Mouse (Mus musculus): ENCODE results near the gene D930020B18Rik. TPM values are rescaled to one million over a fixed set of nuclear protein-coding genes. Genes with fewer than 3 reads are reported as not detected.

Gene D930020B18Rik
- 0.18 and 0.26 TPM in 2 replicates for polyA plus RNA-seq (2021; fragmentation: Nextera tagmentation)
- long read RNA-seq, experiment 1, partial matches to known transcripts, result 0 of 1 reads
- long read RNA-seq, experiment 1, other reads (novel, unspliced or antisense), result 0 of 1 reads
- long read RNA-seq, experiment 2, partial matches to known transcripts, result 0 of 8 reads
- long read RNA-seq, experiment 2, other reads (novel, unspliced or antisense), result 7 of 8 reads

GRCm38 (mm10) chr10:121641272-121642053 lies at the start of gene D930020B18Rik:
Gene D930020B18Rik (plus strand): TSS chr10:121641588.

GRCm38 (mm10) chr10:121626186-121626882 lies 15.1 kb upstream of the D930020B18Rik start, which contains the start of gene Xpot:
Gene Xpot (minus strand): TSS chr10:121626332.

GRCm38 (mm10) chr10:121739548-121740505 lies 98.4 kb downstream of the D930020B18Rik start, which contains the start of gene BC048403:
Gene BC048403 (plus strand): TSS chr10:121739937.

Small RNA genes lying within 50 kb of the gene (microRNA-seq; reads per million reads assigned to microRNA genes)
- gene Gm24330, result not detected

Other genes with a start within 250 kb of the D930020B18Rik start
- gene Rassf3, start 165.2 kb upstream of the D930020B18Rik start, polyA plus RNA-seq (2021; fragmentation: Nextera tagmentation), result 0.97 and 1.0 TPM in 2 replicates
- gene Tbk1, start 54.8 kb upstream of the D930020B18Rik start, polyA plus RNA-seq (2021; fragmentation: Nextera tagmentation), result 18.8 and 19.4 TPM in 2 replicates
- 27.9 and 30.6 TPM in 2 replicates for gene Xpot, start 15.3 kb upstream of the D930020B18Rik start, polyA plus RNA-seq (2021; fragmentation: Nextera tagmentation)
- gene BC048403, start 98.3 kb downstream of the D930020B18Rik start, polyA plus RNA-seq (2021; fragmentation: Nextera tagmentation), result 2.2 and 2.5 TPM in 2 replicates

Measured in layer of hippocampus, adult 6 months (tissue).